Mouse (Mus musculus) heart, postnatal 36 days (tissue): ENCODE measurements at regions not wholly inside any gene's neighbourhood (a gene's known extent, or its start where the extent isn't known, plus 50 kb on each side); places are given as distances from the start of the nearest gene placed in this dataset.
A peak's percentile ranks its signal among the peaks of the same experiment; 100 is the strongest.

Experiments used
- DNase-seq, 2 experiments: peaks; one replicate each; pipeline ENCODE4 v3.0.0; 2021 to 2022
- intact Hi-C: fragments of 180-260 bp; cut with DNase I; formaldehyde crosslinking; loops from one replicate; pipeline ENCODE4 v1.15.1; 2025

- DNase-seq: no peak
These were observed 409.2 kb downstream of the Zfp536 start for GRCm38 (mm10) chr7:37364221-37364620.

GRCm38 (mm10) chr7:37366006-37366405 lies 407.4 kb downstream of the Zfp536 start:
- intact Hi-C loops: no loop called here
- DNase-seq: no peak

More at GRCm38 (mm10) chr7:37364221-37364620, 409.2 kb downstream of the Zfp536 start:
- intact Hi-C loops: no loop called here

DNA sequence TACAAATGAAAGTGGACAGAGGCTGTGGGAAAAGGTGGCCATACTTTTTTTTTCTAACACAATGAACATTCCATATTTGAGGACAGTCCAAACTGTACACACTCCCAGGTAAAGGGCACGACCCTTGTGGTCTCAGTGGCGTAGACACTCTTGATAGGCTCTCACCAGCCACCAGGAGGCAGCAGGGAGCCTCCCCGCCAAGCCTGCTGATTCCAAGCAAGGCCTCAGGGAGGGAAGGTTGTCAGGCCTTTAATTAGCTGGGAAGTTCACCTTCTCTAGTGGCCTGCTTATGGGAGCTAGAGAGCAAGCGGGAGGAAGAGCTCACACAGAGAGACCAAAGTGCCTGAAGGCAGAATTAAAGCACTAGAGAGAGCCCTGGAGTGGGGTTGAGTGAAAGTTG lies 403.7 kb downstream of the Zfp536 start:
- no peak for DNase-seq
- intact Hi-C loops: loop anchor here (5.0 kb wide), 2 partner anchors 703 to 763 kb away; no protein-coding TSS in a partner anchor

DNA sequence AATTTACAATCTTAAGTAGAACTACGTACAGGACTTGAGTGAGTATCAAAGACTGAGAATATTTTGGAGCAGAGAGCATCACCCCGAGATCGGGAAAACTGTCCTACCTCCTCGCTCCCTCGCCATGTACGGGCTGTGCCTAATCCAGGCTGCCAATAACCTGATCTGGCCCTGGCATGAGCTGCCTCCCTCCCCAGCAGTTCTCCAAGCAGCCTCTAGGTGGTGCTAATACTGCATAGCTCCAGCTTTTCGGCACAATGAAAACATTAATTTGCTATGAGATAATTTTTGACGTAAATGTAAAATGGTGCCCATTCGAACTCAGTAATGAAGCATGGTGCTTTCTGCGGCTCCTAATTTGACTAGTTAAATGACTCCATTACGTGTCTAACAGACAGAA lies 399.6 kb downstream of the Zfp536 start:
- peak; percentile 70 to 79 for DNase-seq
- intact Hi-C loops: loop anchor here (1.0 to 5.0 kb wide), 4 partner anchors 401 to 758 kb away; no protein-coding TSS in a partner anchor

DNA sequence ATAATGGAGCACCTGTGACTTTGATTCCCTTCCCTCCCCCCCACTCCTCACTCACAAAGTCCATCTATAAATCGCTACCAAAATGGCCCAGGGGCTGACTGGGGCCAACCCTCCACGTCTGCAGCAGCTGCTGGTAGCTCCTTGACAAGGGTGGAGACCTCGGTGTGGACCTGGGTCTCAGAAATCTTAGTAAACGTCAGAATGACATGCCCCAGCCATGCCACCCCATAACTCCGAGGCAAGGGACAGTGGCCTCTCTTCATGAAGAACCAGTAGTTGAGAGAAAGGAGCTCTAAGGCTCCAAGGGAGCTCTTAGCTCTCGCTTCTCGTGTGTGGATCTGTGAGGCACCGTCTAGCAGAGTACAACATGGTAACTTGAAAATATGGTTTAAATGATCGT lies 398.4 kb downstream of the Zfp536 start:
- intact Hi-C loops: loop anchor here (2.0 kb wide), 1 partner anchor 560 kb away; no protein-coding TSS in a partner anchor
- no peak for DNase-seq

DNA sequence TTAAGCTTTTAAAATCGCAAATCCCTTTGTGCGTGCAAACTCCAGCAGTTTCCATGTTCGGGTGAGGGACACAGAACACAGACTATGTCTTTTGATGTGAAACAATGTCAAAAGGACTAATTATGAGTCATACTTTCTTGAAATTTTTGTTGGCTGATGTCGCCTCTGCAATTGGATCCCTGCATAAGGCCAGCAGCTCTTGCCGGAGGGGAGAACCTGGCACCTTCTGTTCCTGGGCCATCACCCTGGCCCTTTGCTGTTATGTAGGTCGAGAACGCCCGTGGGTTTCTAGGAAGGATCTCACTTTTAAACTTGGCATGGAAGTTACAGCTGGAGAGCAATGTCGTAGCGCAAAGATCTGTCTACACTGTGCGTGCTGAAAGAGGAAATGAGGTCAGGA lies 397.9 kb downstream of the Zfp536 start:
- intact Hi-C loops: loop anchor here (2.0 kb wide), 1 partner anchor 559 kb away; no protein-coding TSS in a partner anchor
- no peak for DNase-seq

- no peak for DNase-seq
- intact Hi-C loops: no loop called here
These were observed 397.2 kb downstream of the Zfp536 start for GRCm38 (mm10) chr7:37376207-37376606.

GRCm38 (mm10) chr7:37377889-37378521 lies 395.4 kb downstream of the Zfp536 start:
- intact Hi-C loops: no loop called here
- no peak for DNase-seq

- intact Hi-C loops: no loop called here
- no peak for DNase-seq
These were observed 385.6 kb downstream of the Zfp536 start for GRCm38 (mm10) chr7:37387871-37388270.

DNA sequence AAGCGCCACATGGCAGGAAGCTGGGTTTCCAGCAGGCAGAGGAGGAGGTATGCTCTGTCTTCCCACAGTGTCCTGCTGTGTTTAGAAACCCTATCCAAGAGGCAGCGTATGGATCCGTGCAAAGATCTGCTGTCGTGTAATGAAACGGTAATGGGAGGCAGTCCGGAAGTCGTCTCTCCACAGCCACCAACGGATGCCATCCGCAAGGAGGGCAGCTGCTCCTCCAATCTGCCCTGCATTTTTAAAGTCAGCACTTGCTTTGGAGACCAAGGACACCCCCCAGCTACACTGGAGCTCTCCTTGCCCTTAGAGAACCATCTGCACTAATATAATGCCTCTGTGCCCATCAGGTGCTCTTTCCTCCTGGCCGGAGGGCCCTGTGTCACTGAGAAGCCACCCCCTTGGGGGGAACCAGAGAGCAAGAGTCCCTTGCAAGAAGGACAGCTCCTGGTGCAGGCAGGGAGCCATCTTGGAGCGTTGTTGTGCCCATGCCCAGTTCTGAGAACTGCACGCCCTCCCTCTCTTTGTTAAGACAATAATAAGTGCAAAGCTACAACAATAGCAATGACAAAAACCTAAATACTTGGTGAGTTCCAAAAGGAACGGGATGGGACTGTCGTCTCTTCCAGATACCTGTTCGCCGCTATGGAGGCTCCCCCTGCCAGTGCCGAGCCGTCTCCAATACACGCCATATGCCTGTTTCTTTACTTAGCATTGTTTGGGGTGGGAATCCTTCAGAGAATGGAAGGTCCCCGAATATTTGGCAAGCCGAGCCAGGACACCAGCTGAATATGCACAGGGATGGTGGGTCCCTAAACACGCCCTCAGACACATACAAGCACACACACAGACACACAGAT lies 384.4 kb downstream of the Zfp536 start:
- intact Hi-C loops: no loop called here
- DNase-seq: no peak

DNA sequence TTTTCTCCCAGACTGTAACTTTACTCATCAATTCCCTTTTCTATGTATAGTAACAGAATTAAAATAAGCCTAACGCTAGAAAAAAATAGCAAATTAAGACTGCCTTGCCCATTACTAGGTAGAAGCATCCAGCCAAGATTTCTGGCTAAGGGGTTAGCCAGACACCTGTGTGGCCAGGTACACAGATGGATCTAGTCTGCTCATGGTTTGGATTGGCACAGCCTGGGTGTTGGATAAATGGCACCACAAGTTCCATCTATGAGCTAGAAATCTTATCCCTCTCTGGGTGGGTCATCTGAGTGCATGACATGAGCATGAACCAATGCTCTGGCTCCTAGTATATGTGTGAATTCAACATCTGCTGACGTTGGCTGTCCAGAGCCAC lies 383.7 kb downstream of the Zfp536 start:
- no peak for DNase-seq
- intact Hi-C loops: no loop called here

DNA sequence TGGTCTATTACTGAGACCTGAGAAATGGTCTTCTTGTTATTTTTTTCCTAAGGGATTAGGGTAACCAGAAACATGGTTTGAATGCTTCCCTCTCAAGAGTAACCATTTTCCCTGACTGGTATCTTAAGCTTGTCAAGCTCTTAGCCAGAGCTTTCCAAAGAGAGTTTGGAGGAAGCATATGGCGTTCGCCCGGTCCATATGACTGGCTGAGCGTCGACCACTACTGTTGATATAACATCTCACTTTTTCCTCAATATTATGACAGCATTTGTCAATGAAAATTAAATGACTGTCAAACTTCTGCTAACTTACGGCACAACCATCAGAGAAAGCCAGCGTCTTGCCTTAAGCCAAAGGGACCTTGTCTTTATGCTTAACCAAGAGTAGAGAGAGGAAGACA lies 383.2 kb downstream of the Zfp536 start:
- no peak for DNase-seq
- intact Hi-C loops: no loop called here

DNA sequence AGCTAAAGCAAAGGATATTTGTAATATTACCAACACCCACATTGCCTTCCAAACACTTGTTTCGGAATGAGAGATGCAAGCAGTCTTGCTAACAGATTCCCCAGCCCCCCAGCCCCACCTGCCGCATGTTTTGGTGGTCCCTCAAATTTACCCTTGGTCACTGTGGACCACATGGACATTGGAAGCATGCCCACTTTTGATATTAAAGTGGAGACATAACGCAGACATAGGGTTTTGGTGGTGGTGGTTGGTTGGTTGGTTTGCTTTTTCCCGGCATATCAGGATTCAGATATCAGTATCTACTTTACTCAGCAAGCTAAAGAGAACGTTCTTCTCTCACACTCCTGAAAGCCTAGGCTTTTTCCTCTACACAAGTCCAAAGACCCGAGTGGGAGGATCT lies 381.3 kb downstream of the Zfp536 start:
- intact Hi-C loops: no loop called here
- DNase-seq: no peak

DNA sequence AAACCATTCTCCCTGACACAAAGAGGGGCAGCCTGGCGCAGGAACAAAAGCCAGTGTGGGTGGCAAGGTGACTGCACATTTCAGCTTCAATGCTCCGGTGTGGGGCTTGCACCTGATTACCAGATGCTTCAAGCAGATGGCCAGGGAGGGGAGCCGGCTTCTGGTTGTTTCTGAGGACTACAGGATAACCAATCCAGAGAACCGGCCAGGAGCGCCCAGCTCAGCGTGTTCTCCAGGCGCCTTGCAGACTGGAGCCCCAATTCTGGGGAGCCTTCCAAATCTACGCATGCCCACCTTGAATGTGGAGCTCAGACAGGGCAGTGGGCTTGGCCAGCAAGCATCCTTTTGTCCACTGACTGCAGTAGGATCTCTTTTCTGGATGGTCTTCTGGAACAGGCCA lies 380.8 kb downstream of the Zfp536 start:
- no peak for DNase-seq
- intact Hi-C loops: no loop called here

- DNase-seq: no peak
- intact Hi-C loops: no loop called here
These were observed 380.4 kb downstream of the Zfp536 start for GRCm38 (mm10) chr7:37393071-37393470.

DNA sequence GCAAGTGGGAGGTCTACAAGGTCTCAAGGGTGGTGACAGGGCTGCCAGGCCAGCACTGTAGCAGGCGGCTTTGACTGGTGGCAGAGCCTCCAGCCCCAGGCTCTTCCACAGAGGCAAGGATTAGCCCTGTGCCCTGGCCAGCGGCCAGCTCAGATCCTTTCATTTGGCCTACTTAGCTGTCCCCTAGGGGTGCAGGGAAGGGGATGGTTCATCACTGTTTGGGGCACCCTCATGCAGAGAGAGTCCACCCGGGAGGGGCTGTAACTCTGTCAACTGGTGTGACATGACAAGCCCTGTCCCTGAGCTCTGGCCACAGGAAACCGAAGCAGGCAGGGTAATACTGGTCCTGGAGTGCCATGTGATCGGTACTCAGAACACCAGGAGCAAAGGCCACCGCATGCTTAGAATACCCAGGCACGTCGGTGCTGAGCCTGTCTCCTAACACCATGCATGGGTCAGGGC lies 378.4 kb downstream of the Zfp536 start:
- intact Hi-C loops: no loop called here
- DNase-seq: no peak

- no peak for DNase-seq
- intact Hi-C loops: no loop called here
These were observed 377.4 kb downstream of the Zfp536 start for GRCm38 (mm10) chr7:37395881-37396513.

DNA sequence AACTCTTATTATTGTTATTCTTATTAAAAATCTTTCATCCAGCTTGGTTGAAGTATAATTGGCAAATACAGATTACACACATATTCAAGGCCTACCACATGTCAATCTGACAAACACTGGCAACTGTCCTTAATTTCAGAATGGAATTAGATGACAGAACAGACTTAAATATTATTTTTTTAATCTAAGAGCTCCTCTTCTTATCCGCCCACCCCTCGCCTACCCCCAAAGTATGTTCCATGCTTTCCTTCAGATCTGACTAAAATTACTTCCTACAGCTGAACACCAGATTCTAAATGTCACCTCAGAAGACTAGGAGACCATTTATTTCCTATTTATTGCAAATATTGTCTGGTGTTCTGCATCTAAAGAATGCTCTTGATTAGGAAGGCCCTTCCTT lies 370.0 kb downstream of the Zfp536 start:
- intact Hi-C loops: no loop called here
- no peak for DNase-seq

DNA sequence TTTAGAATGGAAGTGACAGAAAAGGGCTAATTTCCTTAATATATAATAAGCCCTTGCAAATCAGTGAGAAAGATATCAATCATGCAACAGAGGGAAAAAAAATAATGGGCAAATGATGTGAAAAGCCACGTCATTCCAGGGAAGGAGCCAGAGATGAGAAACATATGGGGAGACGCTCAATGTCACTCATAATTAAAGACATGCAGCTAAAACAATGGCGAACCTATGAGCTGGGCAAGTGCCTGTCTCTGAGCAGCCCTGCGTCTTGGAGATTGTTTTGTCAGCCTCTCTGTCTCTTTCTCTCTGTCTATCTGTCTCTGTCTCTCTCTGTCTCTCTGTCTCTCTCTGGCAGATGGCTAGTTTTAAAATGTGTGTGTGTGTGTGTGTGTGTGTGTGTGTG lies 360.1 kb downstream of the Zfp536 start:
- no peak for DNase-seq
- intact Hi-C loops: no loop called here

- intact Hi-C loops: no loop called here
- no peak for DNase-seq
These were observed 351.7 kb downstream of the Zfp536 start for GRCm38 (mm10) chr7:37421704-37422103.
